Mouse (Mus musculus) midbrain, embryonic 13.5 days (tissue): ENCODE measurements around the gene Wdr4. TPM values are rescaled to one million over a fixed set of nuclear protein-coding genes. Genes with fewer than 3 reads are reported as not detected.

Experiments used
- ATAC-seq: fragments of 200-750 bp; cut with Nextera tagmentation; 2 replicates; pipeline ENCODE4 v1.8.0; 2017; ENCODE audit warnings: mild to moderate bottlenecking, moderate TSS enrichment, moderate library complexity
- H3K27ac ChIP-seq: fragments of 300-500 bp; sonication (generic); 2 replicates; pipeline ENCODE4 v1.5.1; 2015; ENCODE audit warnings: inconsistent platforms, mild to moderate bottlenecking, moderate library complexity
- H3K27me3 ChIP-seq: fragments of 300-500 bp; sonication (generic); 2 replicates; pipeline ENCODE4 v1.6.1; 2015; ENCODE audit warnings: mild to moderate bottlenecking, inconsistent platforms
- H3K36me3 ChIP-seq: fragments of 300-500 bp; sonication (generic); 2 replicates; pipeline ENCODE4 v1.6.1; 2015; ENCODE audit warnings: mild to moderate bottlenecking, inconsistent platforms
- H3K4me1 ChIP-seq: fragments of 300-500 bp; sonication (generic); replicated peaks from 2 replicates; pipeline ENCODE4 v1.6.1; 2015; ENCODE audit warnings: inconsistent platforms
- H3K4me2 ChIP-seq: fragments of 300-500 bp; sonication (generic); replicated peaks from 2 replicates; pipeline ENCODE4 v1.6.1; 2015; ENCODE audit warnings: moderate library complexity, mild to moderate bottlenecking, inconsistent platforms
- H3K4me3 ChIP-seq: fragments of 300-500 bp; sonication (generic); replicated peaks from 2 replicates; pipeline ENCODE4 v1.5.1; 2015; ENCODE audit warnings: mild to moderate bottlenecking, inconsistent platforms
- H3K9ac ChIP-seq: fragments of 300-500 bp; sonication (generic); replicated peaks from 2 replicates; pipeline ENCODE4 v1.6.1; 2015; ENCODE audit warnings: mild to moderate bottlenecking, inconsistent platforms
- H3K9me3 ChIP-seq: fragments of 300-500 bp; sonication (generic); 2 replicates; pipeline ENCODE4 v1.6.1; 2016; ENCODE audit warnings: mild to moderate bottlenecking, inconsistent platforms
- WGBS: fragments of 180-500 bp; shearing (Covaris S2); methylation state at CpG from one replicate; pipeline ENCODE4 v1.1.7; 2015; 5-methylcytosine and 5-hydroxymethylcytosine counted together
- polyA plus RNA-seq: library from polyadenylated mRNA; unstranded; fragments of >200 nt; fragmentation: Nextera tagmentation; extraction: Ambion mirVana; gene quantifications from 2 replicates; pipeline ENCODE4 v1.2.1, GENCODE M21; 2015

Wdr4 gene
- polyA plus RNA-seq: 39.6 and 43.1 TPM in 2 replicates

GRCm38 (mm10) chr17:31519946-31520838 is at the start of gene Wdr4, which contains the start of gene Ndufv3:
TSS of gene Wdr4 (minus strand) at chr17:31519980.
TSS of gene Ndufv3 (plus strand) at chr17:31520115.
- Histone ChIP-seq H3K4me3 (peak within 1 kb of the TSS; percentile 79), H3K27me3 (no peaks in the 10 kb centered on the region), H3K9me3 (no peaks in the 10 kb centered on the region), H3K27ac (peak within 1 kb of the TSS; percentile 78), H3K4me1 (peaks cover 33% of the 10 kb centered on the region), H3K4me2 (peak within 1 kb of the TSS; percentile 74), H3K36me3 (peaks cover 18% of the 10 kb centered on the region), H3K9ac (peak within 1 kb of the TSS; percentile 81)
- ATAC-seq: peak; percentile 95
- under 1% methylated on average over 45 of the region's 45 CpGs for WGBS

GRCm38 (mm10) chr17:31566276-31566675 is 46.5 kb upstream of the Wdr4 start:
- H3K4me3 ChIP-seq: peak overlapping the region; percentile 78
- no peak overlapping the region for H3K27ac ChIP-seq
- WGBS: 62% methylated on average over 6 of the region's 6 CpGs
- no peaks in the 10 kb centered on the region for H3K9me3 ChIP-seq
- H3K4me2 ChIP-seq: peak overlapping the region; percentile 84
- H3K9ac ChIP-seq: peak overlapping the region; percentile 95
- no peaks in the 10 kb centered on the region for H3K27me3 ChIP-seq
- no peak for ATAC-seq
- H3K4me1 ChIP-seq: peaks cover 46% of the 10 kb centered on the region
- H3K36me3 ChIP-seq: no peaks in the 10 kb centered on the region; the same call in 1 of the 2 replicates

- H3K9ac ChIP-seq: peak overlapping the region; percentile 95
- peak overlapping the region; percentile 99 for H3K27ac ChIP-seq
- peak overlapping the region; percentile 78 for H3K4me3 ChIP-seq
- H3K4me1 ChIP-seq: peaks cover 46% of the 10 kb centered on the region
- no peaks in the 10 kb centered on the region; the same call in 1 of the 2 replicates for H3K36me3 ChIP-seq
- H3K4me2 ChIP-seq: peak overlapping the region; percentile 84
- H3K27me3 ChIP-seq: no peaks in the 10 kb centered on the region
- peak; percentile 72 for ATAC-seq
- H3K9me3 ChIP-seq: no peaks in the 10 kb centered on the region
- WGBS: under 1% methylated on average over 81 of the region's 88 CpGs
Observed at GRCm38 (mm10) chr17:31565141-31566056, 45.6 kb upstream of the Wdr4 start.

GRCm38 (mm10) chr17:31564858-31565140 is 45.0 kb upstream of the Wdr4 start:
- peak overlapping the region; percentile 95 for H3K9ac ChIP-seq
- no peaks in the 10 kb centered on the region for H3K27me3 ChIP-seq
- peak overlapping the region; percentile 99 for H3K27ac ChIP-seq
- no CpG with 5 or more reads among the region's 44 CpGs for WGBS
- no peaks in the 10 kb centered on the region for H3K9me3 ChIP-seq
- peaks cover 46% of the 10 kb centered on the region for H3K4me1 ChIP-seq
- ATAC-seq: no peak
- H3K4me3 ChIP-seq: peak overlapping the region; percentile 78
- no peaks in the 10 kb centered on the region; the same call in 1 of the 2 replicates for H3K36me3 ChIP-seq
- peak overlapping the region; percentile 84 for H3K4me2 ChIP-seq

DNA sequence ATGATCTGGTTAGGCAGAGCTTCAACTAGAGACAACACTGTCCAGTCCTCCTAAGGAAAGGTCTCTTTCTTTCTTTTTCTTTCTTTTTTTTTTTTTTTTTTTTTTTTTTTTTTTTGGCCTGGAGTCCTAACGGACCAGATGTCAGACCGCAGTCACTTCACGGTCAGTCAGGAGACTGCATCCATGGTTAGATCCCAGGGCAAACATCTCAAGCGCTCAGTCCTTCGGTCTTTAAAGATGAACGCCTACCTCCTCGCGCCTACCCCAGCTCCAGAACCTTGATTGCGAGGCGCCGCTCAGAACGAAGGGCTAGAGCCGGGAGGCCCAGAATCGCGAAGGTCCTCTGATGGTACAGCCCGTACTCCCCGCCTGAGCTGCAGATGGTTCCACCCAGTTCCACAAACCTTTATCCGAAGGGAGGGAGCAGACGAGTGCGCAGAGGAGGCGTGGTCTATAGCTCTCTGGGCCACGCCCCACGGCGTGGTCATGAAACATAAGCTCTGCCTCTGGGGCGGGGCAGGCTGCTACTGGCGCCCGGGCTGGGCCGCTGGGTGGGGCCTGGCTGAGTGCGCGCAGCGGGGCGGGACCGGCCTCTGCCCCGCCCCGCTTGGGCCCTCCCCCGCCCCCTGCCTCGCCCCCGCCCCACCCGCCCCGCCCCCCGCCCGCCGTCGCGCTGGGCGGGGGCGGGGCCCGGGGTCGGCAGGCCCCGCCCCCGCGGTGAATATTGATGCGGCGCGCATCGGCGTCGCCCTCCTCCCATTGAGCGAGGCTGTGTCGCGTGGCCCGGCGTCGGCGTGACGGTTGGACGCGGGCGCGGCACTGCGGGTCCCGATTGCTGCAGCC is 44.5 kb upstream of the Wdr4 start, which contains the start of gene Pknox1:
Gene Pknox1, plus strand, starts transcription at position 720 of the 843 bp plus-strand sequence.
- ATAC-seq: peak; percentile 96
- WGBS: under 1% methylated on average over 40 of the region's 72 CpGs

GRCm38 (mm10) chr17:31563632-31564014 is 43.8 kb upstream of the Wdr4 start:
- Histone ChIP-seq H3K9ac (peak overlapping the region; percentile 64), H3K4me3 (peak overlapping the region; percentile 39), H3K36me3 (no peaks in the 10 kb centered on the region; the same call in 1 of the 2 replicates), H3K4me1 (peaks cover 35% of the 10 kb centered on the region), H3K27me3 (no peaks in the 10 kb centered on the region), H3K27ac (peak overlapping the region; percentile 93), H3K4me2 (peak overlapping the region; percentile 59), H3K9me3 (no peaks in the 10 kb centered on the region)
- 20% methylated on average over 12 of the region's 12 CpGs for WGBS
- ATAC-seq: peak; percentile 20

More for the DNA sequence above, 44.5 kb upstream of the Wdr4 start, which contains the start of gene Pknox1:
- Histone ChIP-seq H3K36me3 (no peaks in the 10 kb centered on the region; the same call in 1 of the 2 replicates), H3K9me3 (no peaks in the 10 kb centered on the region), H3K4me1 (peaks cover 41% of the 10 kb centered on the region), H3K27me3 (no peaks in the 10 kb centered on the region), H3K27ac (peak within 1 kb of the TSS; percentile 99), H3K9ac (peak within 1 kb of the TSS; percentile 95), H3K4me3 (peak within 1 kb of the TSS; percentile 78), H3K4me2 (peak within 1 kb of the TSS; percentile 84)

GRCm38 (mm10) chr17:31559021-31559789 is 39.4 kb upstream of the Wdr4 start:
- no peaks in the 10 kb centered on the region for H3K9me3 ChIP-seq
- no peak for ATAC-seq
- no peaks in the 10 kb centered on the region for H3K27me3 ChIP-seq
- no peak overlapping the region for H3K9ac ChIP-seq
- no peak overlapping the region for H3K4me2 ChIP-seq
- no peaks in the 10 kb centered on the region for H3K36me3 ChIP-seq
- H3K27ac ChIP-seq: no peak overlapping the region
- no peak overlapping the region for H3K4me3 ChIP-seq
- 93% methylated on average over 11 of the region's 11 CpGs for WGBS
- H3K4me1 ChIP-seq: peaks cover 23% of the 10 kb centered on the region

- no peaks in the 10 kb centered on the region for H3K27me3 ChIP-seq
- ATAC-seq: peak; percentile 41; the same call in 1 of the 2 replicates
- H3K9me3 ChIP-seq: no peaks in the 10 kb centered on the region
- WGBS: 80% methylated on average over 10 of the region's 10 CpGs
- H3K27ac ChIP-seq: peak overlapping the region; percentile 56; the same call in 1 of the 2 replicates
- H3K36me3 ChIP-seq: no peaks in the 10 kb centered on the region
- no peak overlapping the region for H3K9ac ChIP-seq
- H3K4me2 ChIP-seq: no peak overlapping the region; the same call in 1 of the 2 replicates
- no peak overlapping the region for H3K4me3 ChIP-seq
- peaks cover 16% of the 10 kb centered on the region for H3K4me1 ChIP-seq
Observed at GRCm38 (mm10) chr17:31557947-31558542, 38.3 kb upstream of the Wdr4 start.

- peak; percentile 69 for ATAC-seq
- H3K27ac ChIP-seq: peak overlapping the region; percentile 56; the same call in 1 of the 2 replicates
- WGBS: 64% methylated on average over 11 of the region's 11 CpGs
Observed at GRCm38 (mm10) chr17:31557124-31557880, 37.5 kb upstream of the Wdr4 start.

DNA sequence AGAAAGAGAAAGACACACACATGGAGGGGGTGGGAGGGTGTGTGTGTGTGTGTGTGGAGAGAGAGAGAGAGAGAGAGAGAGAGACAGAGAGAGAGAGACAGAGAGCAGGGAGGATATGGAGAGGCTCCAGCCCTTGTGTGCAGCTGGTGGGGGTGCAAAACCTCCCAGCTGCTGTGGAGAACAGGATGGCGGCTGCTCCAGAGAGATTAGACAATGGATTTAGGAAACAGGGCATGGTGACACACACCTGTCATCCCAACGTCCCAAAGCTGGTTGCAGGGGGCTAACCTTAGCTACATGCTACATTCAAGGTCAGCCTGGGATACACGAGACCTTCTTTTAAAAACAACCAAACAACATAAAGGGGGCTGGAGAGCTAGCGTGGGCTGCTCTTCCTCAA is 36.5 kb upstream of the Wdr4 start:
- Histone ChIP-seq H3K4me3 (no peak overlapping the region), H3K27ac (no peak overlapping the region), H3K4me2 (no peak overlapping the region), H3K9me3 (no peaks in the 10 kb centered on the region), H3K36me3 (no peaks in the 10 kb centered on the region), H3K4me1 (peaks cover 16% of the 10 kb centered on the region), H3K27me3 (no peaks in the 10 kb centered on the region), H3K9ac (no peak overlapping the region)
- WGBS: 67% methylated on average over 4 of the region's 4 CpGs
- ATAC-seq: no peak

More at GRCm38 (mm10) chr17:31557124-31557880, 37.5 kb upstream of the Wdr4 start:
- H3K4me2 ChIP-seq: no peak overlapping the region; the same call in 1 of the 2 replicates
- no peak overlapping the region for H3K4me3 ChIP-seq
- H3K4me1 ChIP-seq: peaks cover 16% of the 10 kb centered on the region
- H3K9ac ChIP-seq: no peak overlapping the region
- H3K9me3 ChIP-seq: no peaks in the 10 kb centered on the region
- H3K27me3 ChIP-seq: no peaks in the 10 kb centered on the region
- H3K36me3 ChIP-seq: no peaks in the 10 kb centered on the region
